Mouse (Mus musculus): ENCODE measurements around the gene Rragd.

Gene Rragd

GRCm38 (mm10) chr4:33052650-33053049, 69.8 kb downstream of the Rragd start:
- no peak for DNase-seq

- DNase-seq = no peak
Observed at GRCm38 (mm10) chr4:33054426-33054825, 71.6 kb downstream of the Rragd start.

GRCm38 (mm10) chr4:33056317-33056716, 73.5 kb downstream of the Rragd start:
- DNase-seq = no peak

GRCm38 (mm10) chr4:33057890-33058687, 75.3 kb downstream of the Rragd start:
- peak; percentile 72 for DNase-seq

GRCm38 (mm10) chr4:33061158-33061557, 78.3 kb downstream of the Rragd start:
- no peak for DNase-seq

GRCm38 (mm10) chr4:33062981-33063380, 80.1 kb downstream of the Rragd start, which contains the start of gene Gabrr2:
Gabrr2 (plus strand) TSS chr4:33062999.
- DNase-seq = no peak

GRCm38 (mm10) chr4:33064986-33065385, 82.1 kb downstream of the Rragd start:
- DNase-seq = no peak

- DNase-seq = no peak
Observed at GRCm38 (mm10) chr4:33066223-33066960, 83.6 kb downstream of the Rragd start.

- DNase-seq = no peak
Observed at GRCm38 (mm10) chr4:33067331-33067730, 84.5 kb downstream of the Rragd start.

- no peak for DNase-seq
Observed at GRCm38 (mm10) chr4:33067826-33068225, 85.0 kb downstream of the Rragd start.

- peak; percentile 63 for DNase-seq
Observed at GRCm38 (mm10) chr4:33068894-33069293, 86.1 kb downstream of the Rragd start.

GRCm38 (mm10) chr4:33070326-33070725, 87.5 kb downstream of the Rragd start:
- DNase-seq = no peak

GRCm38 (mm10) chr4:33071337-33071736, 88.5 kb downstream of the Rragd start:
- no peak for DNase-seq
